Mouse (Mus musculus) forebrain, postnatal 0 days (tissue): Measurements from ENCODE around the gene Gpc6. TPM values are rescaled to one million over a fixed set of nuclear protein-coding genes. Genes with fewer than 3 reads are reported as not detected.

Experiments
- ATAC-seq: fragments of 200-750 bp; cut with Nextera tagmentation; 2 replicates; pipeline ENCODE4 v1.8.0; 2017; ENCODE audit warnings: mild to moderate bottlenecking, moderate library complexity
- DNase-seq: peaks from one replicate; pipeline ENCODE4 v3.0.0-alpha.2; 2015
- H3K27ac ChIP-seq: fragments of 300-500 bp; sonication (generic); 2 replicates; pipeline ENCODE4 v1.5.1; 2014; ENCODE audit warnings: low read depth, mild to moderate bottlenecking, antibody characterized with exemption, low read length, moderate library complexity, mixed read lengths
- H3K27me3 ChIP-seq: fragments of 300-500 bp; sonication (generic); 2 replicates; pipeline ENCODE4 v1.6.1; 2014; ENCODE audit warnings: mild to moderate bottlenecking, low read length, mixed read lengths; ENCODE audit not compliant: insufficient read depth
- H3K36me3 ChIP-seq: fragments of 300-500 bp; sonication (generic); 2 replicates; pipeline ENCODE4 v1.6.1; 2014; ENCODE audit warnings: mild to moderate bottlenecking, moderate library complexity; ENCODE audit not compliant: insufficient read depth
- H3K4me1 ChIP-seq: fragments of 300-500 bp; sonication (generic); 2 replicates; pipeline ENCODE4 v1.6.1; 2014; ENCODE audit warnings: antibody characterized with exemption; ENCODE audit not compliant: insufficient read depth
- H3K4me2 ChIP-seq: fragments of 300-500 bp; sonication (generic); 2 replicates; pipeline ENCODE4 v1.6.1; 2014; ENCODE audit warnings: low read depth, mild to moderate bottlenecking, moderate library complexity
- H3K4me3 ChIP-seq: fragments of 300-500 bp; sonication (generic); 2 replicates; pipeline ENCODE4 v1.5.1; 2014; ENCODE audit warnings: low read depth, low read length, mixed read lengths
- H3K9ac ChIP-seq: fragments of 300-500 bp; sonication (generic); 2 replicates; pipeline ENCODE4 v1.6.1; 2014; ENCODE audit warnings: mild to moderate bottlenecking
- H3K9me3 ChIP-seq: fragments of 300-500 bp; sonication (generic); 2 replicates; pipeline ENCODE4 v1.6.1; 2016; ENCODE audit warnings: low read length
- CTCF ChIP-seq: sonication (generic); IDR thresholded peaks from 2 replicates; pipeline ENCODE4 v1.5.1; 2016; ENCODE audit warnings: antibody characterized with exemption, control low read depth, low read depth
- WGBS: fragments of 180-500 bp; shearing (Covaris S2); extraction: QIAGEN DNeasy Blood & Tissue Kit; methylation state at CpG from one replicate; pipeline ENCODE4 v1.1.7; 2014; 5-methylcytosine and 5-hydroxymethylcytosine counted together
- polyA plus RNA-seq: library from polyadenylated mRNA; unstranded; fragments of >200 nt; fragmentation: Nextera tagmentation; extraction: Ambion mirVana; gene quantifications from 2 replicates; pipeline ENCODE4 v1.2.1, GENCODE M21; 2015
- total RNA-seq: library from RNA; depleted of rRNA; stranded (reverse); fragments of >200 nt; gene quantifications from 2 replicates; pipeline ENCODE4 v1.2.3, GENCODE M21; 2014

Gene Gpc6
- total and polyA plus RNA-seq, 2 experiments from 2014 or later: 10.9 to 20.8 TPM

DNA sequence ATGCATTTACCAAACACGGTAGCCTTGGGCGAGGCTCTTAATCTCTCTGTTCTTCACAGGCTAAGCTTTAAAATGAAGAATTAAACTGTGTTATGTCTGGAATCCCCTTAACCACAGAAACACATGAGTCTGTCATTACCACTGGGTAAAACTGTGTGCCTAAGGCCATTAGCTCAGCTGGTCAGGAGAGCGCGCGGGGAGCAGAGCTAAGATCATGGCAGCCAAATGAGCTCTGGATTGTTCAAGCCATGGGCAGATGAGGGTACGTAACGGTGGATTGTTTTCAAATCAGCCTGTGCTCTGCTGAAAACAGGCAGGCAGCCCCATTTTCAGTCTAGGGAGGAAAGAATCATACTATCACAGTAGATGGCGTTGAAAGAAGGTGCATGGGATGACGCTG is 859.8 kb downstream of the Gpc6 start:
- Histone ChIP-seq H3K4me2 (no peak overlapping the region), H3K36me3 (no peaks in the 10 kb centered on the region), H3K27ac (no peak overlapping the region), H3K9me3 (no peaks in the 10 kb centered on the region), H3K4me1 (no peaks in the 10 kb centered on the region), H3K4me3 (no peak overlapping the region), H3K9ac (no peak overlapping the region), H3K27me3 (no peaks in the 10 kb centered on the region)
- no peak for ATAC-seq
- DNase-seq: no peak
- 87% methylated on average over 9 of the region's 9 CpGs for WGBS
- no peak for TF ChIP-seq CTCF

GRCm38 (mm10) chr14:117785507-117786085 is 860.5 kb downstream of the Gpc6 start:
- no peaks in the 10 kb centered on the region for H3K27me3 ChIP-seq
- H3K9ac ChIP-seq: no peak overlapping the region
- 78% methylated on average over 15 of the region's 15 CpGs for WGBS
- no peak overlapping the region for H3K4me2 ChIP-seq
- no peak overlapping the region for H3K27ac ChIP-seq
- H3K4me1 ChIP-seq: no peaks in the 10 kb centered on the region
- no peaks in the 10 kb centered on the region for H3K9me3 ChIP-seq
- ATAC-seq: peak; percentile 23; the same call in 1 of the 2 replicates
- DNase-seq: no peak
- H3K36me3 ChIP-seq: no peaks in the 10 kb centered on the region
- H3K4me3 ChIP-seq: no peak overlapping the region
- no peak for TF ChIP-seq CTCF

DNA sequence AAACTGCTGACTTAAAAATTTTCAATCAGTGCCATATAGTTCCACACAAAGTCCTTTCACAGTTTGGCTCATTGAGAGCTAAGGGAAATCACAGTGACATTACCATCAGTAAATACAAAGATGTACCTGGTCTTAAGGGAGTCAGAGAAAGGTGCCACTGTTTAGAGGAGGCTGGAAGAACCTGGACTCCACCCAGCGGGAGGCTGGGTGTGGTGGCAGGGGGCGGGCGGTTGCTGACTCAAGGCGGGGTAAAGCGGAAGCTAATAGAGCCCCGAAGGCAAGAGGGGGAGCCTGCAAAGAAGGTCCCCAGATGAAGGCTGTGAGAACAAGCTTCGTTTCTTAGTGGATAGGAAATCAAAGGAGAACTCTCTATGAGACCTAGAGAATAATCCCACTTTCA is 861.5 kb downstream of the Gpc6 start:
- peak overlapping the region; percentile 1; the same call in 1 of the 2 replicates for H3K4me2 ChIP-seq
- H3K27me3 ChIP-seq: no peaks in the 10 kb centered on the region
- H3K4me3 ChIP-seq: no peak overlapping the region
- H3K27ac ChIP-seq: no peak overlapping the region
- H3K9ac ChIP-seq: no peak overlapping the region
- no peaks in the 10 kb centered on the region for H3K4me1 ChIP-seq
- no peaks in the 10 kb centered on the region for H3K9me3 ChIP-seq
- TF ChIP-seq CTCF: no peak
- ATAC-seq (no peak), DNase-seq (no peak)
- 24% methylated on average over 7 of the region's 7 CpGs for WGBS
- H3K36me3 ChIP-seq: no peaks in the 10 kb centered on the region

DNA sequence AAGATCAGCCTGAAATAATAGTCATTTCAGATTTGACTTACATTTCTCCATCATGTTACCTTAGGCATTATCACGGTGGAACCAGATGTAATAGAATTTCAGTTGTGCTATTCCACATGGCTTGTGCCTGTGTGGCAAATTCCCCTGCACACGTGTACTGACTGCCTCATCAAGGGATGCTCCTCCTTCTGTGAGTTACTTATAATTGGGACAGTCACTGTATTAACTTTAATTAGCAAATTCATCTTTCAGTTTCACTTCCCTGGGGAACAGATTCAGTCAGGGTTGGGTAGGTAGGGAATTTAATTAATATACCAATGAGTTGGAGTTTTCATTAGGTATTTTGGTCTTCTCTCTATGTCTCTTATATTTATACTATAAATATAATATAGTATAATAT is 869.8 kb downstream of the Gpc6 start:
- no peak for TF ChIP-seq CTCF
- ATAC-seq (no peak), DNase-seq (no peak)
- no peak overlapping the region for H3K27ac ChIP-seq
- H3K4me1 ChIP-seq: no peaks in the 10 kb centered on the region
- no peaks in the 10 kb centered on the region for H3K9me3 ChIP-seq
- no peak overlapping the region for H3K4me2 ChIP-seq
- H3K9ac ChIP-seq: no peak overlapping the region
- no peaks in the 10 kb centered on the region for H3K27me3 ChIP-seq
- WGBS: 64% methylated on average over 2 of the region's 2 CpGs
- H3K36me3 ChIP-seq: no peaks in the 10 kb centered on the region
- no peak overlapping the region for H3K4me3 ChIP-seq

- no peak for DNase-seq
- Histone ChIP-seq H3K27ac (no peak overlapping the region), H3K27me3 (no peaks in the 10 kb centered on the region), H3K4me2 (no peak overlapping the region), H3K36me3 (no peaks in the 10 kb centered on the region), H3K4me3 (no peak overlapping the region), H3K4me1 (no peaks in the 10 kb centered on the region), H3K9ac (no peak overlapping the region), H3K9me3 (no peaks in the 10 kb centered on the region)
- ATAC-seq: no peak
- 70% methylated on average over 5 of the region's 5 CpGs for WGBS
- TF ChIP-seq CTCF: no peak
These were observed 871.5 kb downstream of the Gpc6 start for GRCm38 (mm10) chr14:117796661-117797060.

- no peak for TF ChIP-seq CTCF
These were observed 875.3 kb downstream of the Gpc6 start for GRCm38 (mm10) chr14:117800399-117800798.

DNA sequence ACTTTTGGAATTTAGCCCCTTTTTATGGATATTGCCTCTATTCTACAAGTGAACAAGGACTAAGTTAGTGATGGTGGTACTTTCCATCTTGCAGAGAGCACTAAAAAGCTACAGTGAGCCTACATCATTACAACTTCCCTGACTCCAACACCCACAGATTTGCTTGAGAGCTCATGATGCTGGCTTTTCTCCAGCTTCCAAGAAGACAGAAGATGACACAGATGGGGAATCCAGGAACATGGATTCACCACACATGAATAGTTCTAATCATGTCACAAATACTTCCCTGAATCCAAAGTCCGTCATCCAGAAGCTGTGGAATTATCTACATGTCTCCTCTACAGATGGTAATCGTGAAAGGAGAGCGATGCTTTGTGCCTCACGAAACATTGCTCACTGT is 882.7 kb downstream of the Gpc6 start:
- no peak for ATAC-seq

More at GRCm38 (mm10) chr14:117800399-117800798, 875.3 kb downstream of the Gpc6 start:
- no peak overlapping the region for H3K9ac ChIP-seq
- no peaks in the 10 kb centered on the region for H3K9me3 ChIP-seq
- 78% methylated on average over 5 of the region's 5 CpGs for WGBS
- H3K36me3 ChIP-seq: no peaks in the 10 kb centered on the region
- H3K27ac ChIP-seq: no peak overlapping the region
- no peaks in the 10 kb centered on the region for H3K4me1 ChIP-seq
- DNase-seq: no peak
- no peak overlapping the region for H3K4me2 ChIP-seq
- ATAC-seq: no peak
- no peaks in the 10 kb centered on the region for H3K27me3 ChIP-seq
- H3K4me3 ChIP-seq: no peak overlapping the region

More for the DNA sequence above, 882.7 kb downstream of the Gpc6 start:
- Histone ChIP-seq H3K36me3 (no peaks in the 10 kb centered on the region), H3K9ac (no peak overlapping the region), H3K4me3 (no peak overlapping the region), H3K9me3 (no peaks in the 10 kb centered on the region), H3K27me3 (no peaks in the 10 kb centered on the region), H3K4me1 (peaks cover 7% of the 10 kb centered on the region; the same call in 1 of the 2 replicates), H3K27ac (no peak overlapping the region), H3K4me2 (no peak overlapping the region)
- DNase-seq: no peak
- no peak for TF ChIP-seq CTCF
- 86% methylated on average over 4 of the region's 4 CpGs for WGBS
